Mouse (Mus musculus) liver, embryonic 13.5 days (tissue): ENCODE results near the gene Tdp1. TPM values are rescaled to one million over a fixed set of nuclear protein-coding genes. Genes with fewer than 3 reads are reported as not detected.

Experiments
- ATAC-seq: fragments of 200-750 bp; cut with Nextera tagmentation; 2 replicates; pipeline ENCODE4 v1.8.0; 2017; ENCODE audit warnings: low read depth, mild to moderate bottlenecking, moderate number of reproducible peaks, moderate library complexity
- DNase-seq: peaks from one replicate; pipeline ENCODE4 v3.0.0; 2022
- H3K27ac ChIP-seq: fragments of 300-500 bp; sonication (generic); 2 replicates; pipeline ENCODE4 v1.5.1; 2015; ENCODE audit warnings: moderate library complexity, mild to moderate bottlenecking, inconsistent platforms
- H3K27me3 ChIP-seq: fragments of 300-500 bp; sonication (generic); 2 replicates; pipeline ENCODE4 v1.6.1; 2015; ENCODE audit warnings: mild to moderate bottlenecking, inconsistent platforms
- H3K36me3 ChIP-seq: fragments of 300-500 bp; sonication (generic); 2 replicates; pipeline ENCODE4 v1.6.1; 2015; ENCODE audit warnings: mild to moderate bottlenecking, inconsistent platforms
- H3K4me1 ChIP-seq: fragments of 300-500 bp; sonication (generic); replicated peaks from 2 replicates; pipeline ENCODE4 v1.6.1; 2015; ENCODE audit warnings: inconsistent platforms
- H3K4me2 ChIP-seq: fragments of 300-500 bp; sonication (generic); 2 replicates; pipeline ENCODE4 v1.6.1; 2015; ENCODE audit warnings: inconsistent platforms, mild to moderate bottlenecking, moderate library complexity
- H3K4me3 ChIP-seq: fragments of 300-500 bp; sonication (generic); replicated peaks from 2 replicates; pipeline ENCODE4 v1.5.1; 2015; ENCODE audit warnings: mild to moderate bottlenecking, inconsistent platforms
- H3K9ac ChIP-seq: fragments of 300-500 bp; sonication (generic); 2 replicates; pipeline ENCODE4 v1.6.1; 2015; ENCODE audit warnings: mild to moderate bottlenecking, inconsistent platforms
- H3K9me3 ChIP-seq: fragments of 300-500 bp; sonication (generic); replicated peaks from 2 replicates; pipeline ENCODE4 v1.6.1; 2016; ENCODE audit warnings: inconsistent platforms
- WGBS: fragments of 180-500 bp; shearing (Covaris S2); methylation state at CpG from one replicate; pipeline ENCODE4 v1.1.7; 2015; ENCODE audit not compliant: insufficient replicate concordance; 5-methylcytosine and 5-hydroxymethylcytosine counted together
- microRNA-seq: library from miRNA; unstranded; fragments of <30 nt; microRNA quantifications from one replicate; pipeline ENCODE4, GENCODE M21; 2016
- polyA plus RNA-seq: library from polyadenylated mRNA; unstranded; fragments of >200 nt; fragmentation: Nextera tagmentation; extraction: Ambion mirVana; gene quantifications from 2 replicates; pipeline ENCODE4 v1.2.1, GENCODE M21; 2015

The Tdp1 gene
- polyA plus RNA-seq, 1 experiment from 2014 or later = 33.2 TPM

DNA sequence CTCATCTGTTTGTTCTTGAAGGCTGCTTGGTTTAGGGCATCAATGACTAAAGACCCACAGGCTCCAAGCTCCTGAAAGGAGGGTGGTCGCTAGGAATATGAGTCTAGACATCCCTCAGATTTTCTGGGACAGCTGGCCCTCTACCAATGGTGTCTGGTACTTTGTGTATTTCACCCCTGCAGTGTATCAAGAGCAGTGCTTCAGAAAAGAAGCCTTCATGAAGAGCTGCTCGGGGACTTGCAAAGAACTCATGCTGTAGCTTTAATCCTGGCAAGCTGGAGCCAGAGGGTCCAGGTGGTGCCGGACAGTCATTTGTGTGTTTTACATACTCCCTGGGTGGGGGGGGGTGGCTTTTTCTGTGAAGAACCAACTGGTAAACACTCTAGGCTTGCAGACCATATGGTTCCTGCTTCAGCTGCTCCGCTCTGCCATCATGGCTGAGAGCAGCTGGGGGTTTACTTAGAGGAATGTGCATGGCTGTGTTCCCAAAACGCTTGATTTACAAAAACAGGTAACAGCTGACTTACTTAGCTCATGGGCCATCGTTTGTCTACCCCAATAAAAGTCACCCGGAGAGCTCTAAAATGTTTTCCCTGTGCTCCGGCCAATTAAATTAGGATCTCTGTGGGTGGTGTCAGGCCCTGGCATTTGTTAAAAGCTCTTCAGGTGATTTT lies 118.7 kb downstream of the Tdp1 start:
- no peak overlapping the region for H3K27ac ChIP-seq
- no peaks in the 10 kb centered on the region for H3K9me3 ChIP-seq
- no peaks in the 10 kb centered on the region for H3K36me3 ChIP-seq
- H3K4me2 ChIP-seq = no peak overlapping the region
- 54% methylated on average over 8 of the region's 8 CpGs for WGBS
- no peak overlapping the region for H3K4me3 ChIP-seq
- H3K4me1 ChIP-seq = no peaks in the 10 kb centered on the region
- no peaks in the 10 kb centered on the region for H3K27me3 ChIP-seq
- DNase-seq (no peak), ATAC-seq (no peak)
- H3K9ac ChIP-seq = no peak overlapping the region

Small RNA genes lying within 50 kb of the gene (microRNA-seq; reads per million reads assigned to microRNA genes)
- not detected for gene Gm23291

Other genes starting within 250 kb of the Tdp1 start
- 5.4 and 5.7 TPM in 2 replicates for gene Efcab11, start 78 bp upstream of the Tdp1 start, polyA plus RNA-seq
- gene Kcnk13, start 80.0 kb downstream of the Tdp1 start, polyA plus RNA-seq = 0.46 and 0.63 TPM in 2 replicates
- gene Psmc1, start 225.6 kb downstream of the Tdp1 start, polyA plus RNA-seq = 193 and 221 TPM in 2 replicates